Mouse (Mus musculus): ENCODE measurements around the gene Ppp1r9a.

- TF ChIP-seq CTCF (IDR thresholded peaks at IDR 0.05; ENCODE audit: extremely low read depth, insufficient read depth, low read length) = no peak
- TF ChIP-seq POLR2A (IDR thresholded peaks at IDR 0.05; ENCODE audit: extremely low read depth, insufficient read depth, low read length) = no peak
These were observed 190.8 kb downstream of the Ppp1r9a start for GRCm38 (mm10) chr6:5093516-5093915.

Data from cortical plate, adult 2 months (tissue).